Mouse (Mus musculus) forebrain, embryonic 11.5 days (tissue): ENCODE measurements at regions not wholly inside any gene's neighbourhood (a gene's known extent, or its start where the extent isn't known, plus 50 kb on each side); places are given as distances from the start of the nearest gene placed in this dataset. TPM values are rescaled to one million over a fixed set of nuclear protein-coding genes. Genes with fewer than 3 reads are reported as not detected.

ENCODE experiments used
- ATAC-seq: fragments of 200-750 bp; cut with Nextera tagmentation; replicated peaks from 2 replicates; pipeline ENCODE4 v1.8.0; 2017; ENCODE audit warnings: moderate TSS enrichment; ENCODE audit not compliant: low FRiP score
- DNase-seq: peaks from one replicate; pipeline ENCODE4 v3.0.0-alpha.2; 2017; ENCODE audit warnings: low spot score
- H3K27ac ChIP-seq: fragments of 300-500 bp; sonication (generic); 2 replicates; pipeline ENCODE4 v1.5.1; 2014; ENCODE audit warnings: low read depth, low read length
- H3K27me3 ChIP-seq: fragments of 300-500 bp; sonication (generic); 2 replicates; pipeline ENCODE4 v1.6.1; 2014; ENCODE audit warnings: mild to moderate bottlenecking, low read length, mixed read lengths; ENCODE audit not compliant: control insufficient read depth, insufficient read depth
- H3K36me3 ChIP-seq: fragments of 300-500 bp; sonication (generic); 2 replicates; pipeline ENCODE4 v1.6.1; 2014; ENCODE audit warnings: mild to moderate bottlenecking, low read length, moderate library complexity, mixed read lengths; ENCODE audit not compliant: control insufficient read depth, insufficient read depth
- H3K4me1 ChIP-seq: fragments of 300-500 bp; sonication (generic); replicated peaks from 2 replicates; pipeline ENCODE4 v1.6.1; 2014; ENCODE audit warnings: low read length, mixed read lengths; ENCODE audit not compliant: control insufficient read depth, insufficient read depth
- H3K4me2 ChIP-seq: fragments of 300-500 bp; sonication (generic); 2 replicates; pipeline ENCODE4 v1.6.1; 2014; ENCODE audit warnings: low read depth, mild to moderate bottlenecking, low read length, moderate library complexity, mixed read lengths; ENCODE audit not compliant: severe bottlenecking
- H3K4me3 ChIP-seq: fragments of 300-500 bp; sonication (generic); 2 replicates; pipeline ENCODE4 v1.5.1; 2014; ENCODE audit warnings: low read depth, low read length
- H3K9ac ChIP-seq: fragments of 300-500 bp; sonication (generic); 2 replicates; pipeline ENCODE4 v1.6.1; 2014; ENCODE audit warnings: low read length
- H3K9me3 ChIP-seq: fragments of 300-500 bp; sonication (generic); 2 replicates; pipeline ENCODE4 v1.6.1; 2016; ENCODE audit warnings: low read length, mixed read lengths; ENCODE audit not compliant: control insufficient read depth
- microRNA-seq: library from miRNA; unstranded; fragments of <30 nt; microRNA quantifications from one replicate; pipeline ENCODE4, GENCODE M21; 2016; ENCODE audit not compliant: insufficient number of aligned reads

DNA sequence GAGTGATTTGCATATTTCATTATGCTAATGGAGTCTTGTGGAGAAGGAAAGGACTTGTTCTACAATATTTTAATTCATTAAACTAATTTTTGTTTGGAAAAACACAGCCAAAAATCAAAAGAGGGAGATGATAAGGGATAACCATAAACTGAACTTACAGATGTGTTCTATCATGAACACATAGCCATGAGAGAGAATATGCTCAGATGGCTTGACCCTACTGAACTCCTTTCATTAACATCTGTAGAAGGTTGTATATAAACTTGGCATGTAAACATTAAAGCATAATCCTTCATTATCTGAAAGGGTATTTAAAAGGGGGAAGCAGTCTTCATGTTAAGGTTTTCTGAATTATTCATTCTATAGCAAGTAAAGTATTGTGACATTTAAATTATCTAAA, 871.1 kb downstream of the Tlr4 start:
- no peak overlapping the region for H3K4me3 ChIP-seq
- H3K4me1 ChIP-seq: no peaks in the 10 kb centered on the region
- DNase-seq (no peak), ATAC-seq (no peak)
- H3K9ac ChIP-seq: no peak overlapping the region
- H3K27ac ChIP-seq: no peak overlapping the region
- no peaks in the 10 kb centered on the region for H3K27me3 ChIP-seq
- H3K9me3 ChIP-seq: no peaks in the 10 kb centered on the region
- no peak overlapping the region for H3K4me2 ChIP-seq
- no peaks in the 10 kb centered on the region for H3K36me3 ChIP-seq

Small RNAs in the stretch of these regions (microRNA-seq; reads per million reads assigned to microRNA genes)
- not detected for gene Gm44497
